Mouse (Mus musculus): Measurements from ENCODE around the gene Cd68.

Cd68 gene

GRCm38 (mm10) chr11:69695046-69695360 lies 29.1 kb upstream of the Cd68 start:
- DNase-seq (ENCODE audit: low spot score): peak; percentile 45

- DNase-seq (ENCODE audit: low spot score): no peak
These were observed 27.5 kb upstream of the Cd68 start for GRCm38 (mm10) chr11:69693421-69693965.

- no peak for DNase-seq (ENCODE audit: low spot score)
These were observed 26.9 kb upstream of the Cd68 start for GRCm38 (mm10) chr11:69692863-69693262.

GRCm38 (mm10) chr11:69692196-69692811 lies 26.4 kb upstream of the Cd68 start:
- no peak for DNase-seq (ENCODE audit: low spot score)

GRCm38 (mm10) chr11:69689891-69690290 lies 23.9 kb upstream of the Cd68 start:
- DNase-seq (ENCODE audit: low spot score): no peak

GRCm38 (mm10) chr11:69687061-69687460 lies 21.1 kb upstream of the Cd68 start:
- DNase-seq (ENCODE audit: low spot score): no peak

GRCm38 (mm10) chr11:69686377-69686776 lies 20.4 kb upstream of the Cd68 start:
- peak; percentile 60 for DNase-seq (ENCODE audit: low spot score)

GRCm38 (mm10) chr11:69685526-69686148 lies 19.7 kb upstream of the Cd68 start, which contains the start of gene Tnfsf13:
Tnfsf13 (minus strand) TSS chr11:69685784.
- DNase-seq (ENCODE audit: low spot score): peak; percentile 74

- DNase-seq (ENCODE audit: low spot score): no peak
These were observed 19.0 kb upstream of the Cd68 start for GRCm38 (mm10) chr11:69684936-69685335.

- DNase-seq (ENCODE audit: low spot score): no peak
These were observed 18.3 kb upstream of the Cd68 start for GRCm38 (mm10) chr11:69684128-69684745.

- DNase-seq (ENCODE audit: low spot score): no peak
These were observed 17.6 kb upstream of the Cd68 start for GRCm38 (mm10) chr11:69683576-69683975.

GRCm38 (mm10) chr11:69682840-69683533 lies 17.0 kb upstream of the Cd68 start:
- peak; percentile 89 for DNase-seq (ENCODE audit: low spot score)

GRCm38 (mm10) chr11:69682209-69682839 lies 16.4 kb upstream of the Cd68 start:
- DNase-seq (ENCODE audit: low spot score): no peak

GRCm38 (mm10) chr11:69681314-69682208 lies 15.6 kb upstream of the Cd68 start, which contains the start of gene Senp3:
Senp3 (minus strand) TSS chr11:69682084.
- DNase-seq (ENCODE audit: low spot score): peak; percentile 96

- DNase-seq (ENCODE audit: low spot score): no peak
These were observed 14.3 kb upstream of the Cd68 start for GRCm38 (mm10) chr11:69680136-69680855.

- DNase-seq (ENCODE audit: low spot score): no peak
These were observed 13.2 kb upstream of the Cd68 start for GRCm38 (mm10) chr11:69679144-69679543.

GRCm38 (mm10) chr11:69672211-69672706 lies 6.3 kb upstream of the Cd68 start, which contains the start of gene Eif4a1:
Eif4a1 (minus strand) TSS chr11:69672423.
- DNase-seq (ENCODE audit: low spot score): peak; percentile 100

- DNase-seq (ENCODE audit: low spot score): no peak
These were observed 5.8 kb upstream of the Cd68 start for GRCm38 (mm10) chr11:69671726-69672124.

GRCm38 (mm10) chr11:69670786-69671725 lies 5.1 kb upstream of the Cd68 start:
- peak; percentile 96 for DNase-seq (ENCODE audit: low spot score)

Data from layer of hippocampus, adult 11-12 months (tissue).